Mouse (Mus musculus) liver, embryonic 14.5 days (tissue): ENCODE results near the gene Vipr2. TPM values are rescaled to one million over a fixed set of nuclear protein-coding genes. Genes with fewer than 3 reads are reported as not detected.

ENCODE experiments used
- ATAC-seq: fragments of 200-750 bp; cut with Nextera tagmentation; 2 replicates; pipeline ENCODE4 v1.8.0; 2017; ENCODE audit warnings: moderate number of reproducible peaks, mild to moderate bottlenecking, moderate library complexity; ENCODE audit not compliant: insufficient read depth
- DNase-seq, 3 experiments: peaks; one replicate each; pipeline ENCODE4 v3.0.0-alpha.2; 2012 to 2013; ENCODE audit warnings: low read depth in 3 of 3, low spot score in 3 of 3
- H3K27ac ChIP-seq: fragments of 300-500 bp; sonication (generic); 2 replicates; pipeline ENCODE4 v1.5.1; 2014; ENCODE audit warnings: moderate library complexity, mild to moderate bottlenecking, control low read depth, inconsistent platforms
- H3K27me3 ChIP-seq: fragments of 300-500 bp; sonication (generic); 2 replicates; pipeline ENCODE4 v1.6.1; 2014; ENCODE audit warnings: mild to moderate bottlenecking, low read length, moderate library complexity; ENCODE audit not compliant: control insufficient read depth, insufficient read depth
- H3K36me3 ChIP-seq: fragments of 300-500 bp; sonication (generic); replicated peaks from 2 replicates; pipeline ENCODE4 v1.6.1; 2014; ENCODE audit warnings: low read depth; ENCODE audit not compliant: control insufficient read depth, insufficient read depth
- H3K4me1 ChIP-seq, 2 experiments: fragments of 200-500 bp in 1 of 2; fragments of 300-500 bp in 1 of 2; sonication (generic) in 1 of 2; replicated peaks; 2 replicates each; pipeline ENCODE4 v1.6.1; 2012 to 2014; ENCODE audit warnings: antibody characterized with exemption in 1 of 2, inconsistent platforms in 1 of 2, low read length in 1 of 2; ENCODE audit not compliant: control insufficient read depth in 2 of 2, insufficient read depth in 2 of 2
- H3K4me2 ChIP-seq: fragments of 300-500 bp; sonication (generic); 2 replicates; pipeline ENCODE4 v1.6.1; 2014; ENCODE audit warnings: low read depth, mild to moderate bottlenecking, control low read depth, moderate library complexity
- H3K4me3 ChIP-seq, 2 experiments: fragments of 200-500 bp in 1 of 2; fragments of 300-500 bp in 1 of 2; sonication (generic) in 1 of 2; 2 replicates each; pipeline ENCODE4 v1.5.1; 2012 to 2014; ENCODE audit warnings: low read depth in 2 of 2, low read length in 2 of 2, mild to moderate bottlenecking in 2 of 2, control low read depth in 1 of 2, inconsistent platforms in 1 of 2, moderate library complexity in 1 of 2; ENCODE audit not compliant: insufficient read depth in 1 of 2
- H3K9ac ChIP-seq: fragments of 300-500 bp; sonication (generic); replicated peaks from 2 replicates; pipeline ENCODE4 v1.6.1; 2014; ENCODE audit warnings: mild to moderate bottlenecking, control low read depth, moderate library complexity
- H3K9me3 ChIP-seq: fragments of 300-500 bp; sonication (generic); 2 replicates; pipeline ENCODE4 v1.6.1; 2016; ENCODE audit warnings: low read length, mixed read lengths; ENCODE audit not compliant: control insufficient read depth
- CTCF ChIP-seq: IDR thresholded peaks from 2 replicates; pipeline ENCODE4 v1.5.1; 2016; ENCODE audit warnings: antibody characterized with exemption, low read depth, control low read depth
- EP300 ChIP-seq: IDR thresholded peaks from 2 replicates; pipeline ENCODE4 v1.6.1; 2016; ENCODE audit warnings: antibody characterized with exemption, low read depth
- WGBS: fragments of 180-500 bp; shearing (Covaris S2); extraction: QIAGEN DNeasy Blood & Tissue Kit; methylation state at CpG from one replicate; pipeline ENCODE4 v1.1.7; 2014; ENCODE audit not compliant: insufficient replicate concordance; 5-methylcytosine and 5-hydroxymethylcytosine counted together
- polyA plus RNA-seq, 2 experiments: library from polyadenylated mRNA; depleted of rRNA in 1 of 2; stranded (reverse) in 1 of 2; unstranded in 1 of 2; fragments of >200 nt; fragmentation: Nextera tagmentation in 1 of 2; extraction: Ambion mirVana in 1 of 2; gene quantifications; 2 replicates each; pipeline versions ENCODE4 v1.2.1 to v1.2.3; 2012 to 2014

The Vipr2 gene
- polyA plus RNA-seq, 2 experiments = 0.06 to 0.19 TPM

DNA sequence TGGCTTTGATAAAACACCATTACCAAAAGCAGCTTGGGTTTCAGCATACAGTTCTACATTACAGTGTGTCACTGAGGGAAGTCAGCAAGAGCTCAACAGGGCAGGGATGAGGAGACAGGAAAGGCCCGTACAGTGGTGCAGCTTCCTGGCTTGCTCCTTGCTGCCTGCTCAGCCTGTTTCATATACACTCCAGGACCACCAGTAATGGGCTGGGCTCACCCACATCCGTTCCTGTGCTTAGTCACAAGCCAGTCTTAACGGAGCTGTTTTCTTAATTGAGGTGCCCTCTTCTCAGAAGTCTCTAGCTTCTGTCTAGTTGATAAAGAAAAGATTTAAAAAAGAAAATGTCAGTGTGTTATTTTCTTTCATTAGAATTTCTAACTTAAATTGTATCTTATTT is 21.4 kb upstream of the Vipr2 start:
- H3K4me1 ChIP-seq = no peaks in the 10 kb centered on the region
- H3K27me3 ChIP-seq = no peaks in the 10 kb centered on the region
- TF ChIP-seq EP300 (no peak), CTCF (no peak)
- DNase-seq (no peak), ATAC-seq (no peak)
- H3K9me3 ChIP-seq = peaks cover 4% of the 10 kb centered on the region
- no peak overlapping the region for H3K27ac ChIP-seq
- H3K4me3 ChIP-seq = no peak overlapping the region
- H3K4me2 ChIP-seq = no peak overlapping the region
- 69% methylated on average over 3 of the region's 3 CpGs for WGBS
- peaks cover 12% of the 10 kb centered on the region for H3K36me3 ChIP-seq
- no peak overlapping the region for H3K9ac ChIP-seq

DNA sequence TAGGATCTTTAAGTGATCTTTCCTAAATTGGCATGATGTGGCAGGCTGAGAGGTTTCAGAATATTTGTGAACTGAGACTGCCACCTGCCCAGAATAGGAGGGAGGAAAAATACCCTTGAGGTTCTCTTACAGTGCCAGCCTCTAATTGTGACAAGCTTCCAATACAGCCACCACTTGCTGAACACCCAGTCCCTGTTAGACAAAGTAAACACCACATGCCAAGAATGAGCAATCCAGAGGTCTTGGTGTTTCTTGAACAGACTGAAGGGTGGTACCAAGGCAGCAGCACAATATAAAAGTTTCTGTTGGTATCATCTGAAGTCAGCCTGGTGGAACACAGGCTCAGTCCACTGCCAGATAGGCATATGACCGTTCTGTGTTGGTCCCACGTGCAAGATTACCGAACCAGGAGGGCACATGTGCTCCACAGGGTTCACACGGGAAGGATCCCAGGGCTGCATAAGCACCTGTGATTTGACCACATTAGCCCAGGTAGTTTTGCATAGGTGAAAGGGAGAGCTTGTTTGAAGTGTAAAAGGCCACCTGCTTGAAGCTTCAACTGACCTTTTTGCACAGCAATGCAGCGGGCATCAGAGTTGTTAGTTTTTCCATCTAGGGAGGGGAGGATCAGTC is 15.8 kb upstream of the Vipr2 start:
- H3K4me1 ChIP-seq = no peaks in the 10 kb centered on the region

DNA sequence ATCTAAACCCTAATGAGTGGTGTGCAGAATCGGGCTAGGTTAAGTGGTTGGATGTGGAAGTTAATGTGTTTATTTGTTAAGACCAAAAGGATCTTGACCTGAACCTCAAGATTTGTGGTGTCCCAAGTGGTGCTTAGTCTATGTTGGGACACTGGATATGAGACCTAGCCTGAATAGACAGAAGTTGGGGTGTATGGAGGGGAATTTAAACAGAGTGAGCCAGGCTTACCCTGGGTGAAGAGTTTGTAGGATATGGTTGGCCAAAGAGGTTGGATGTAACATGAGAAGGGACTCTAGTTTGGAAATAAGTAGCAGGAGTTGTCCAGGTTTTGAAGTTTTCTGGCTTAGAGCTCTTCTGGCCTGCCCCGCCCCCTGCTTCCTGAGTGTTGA is 15.3 kb upstream of the Vipr2 start:
- 68% methylated on average over 2 of the region's 2 CpGs for WGBS
- Histone ChIP-seq H3K4me2 (no peak overlapping the region), H3K4me3 (no peak overlapping the region), H3K36me3 (peaks cover 12% of the 10 kb centered on the region), H3K4me1 (no peaks in the 10 kb centered on the region), H3K27me3 (no peaks in the 10 kb centered on the region), H3K9ac (no peak overlapping the region), H3K9me3 (peaks cover 4% of the 10 kb centered on the region), H3K27ac (no peak overlapping the region)
- TF ChIP-seq EP300 (no peak), CTCF (no peak)
- ATAC-seq = no peak
- DNase-seq = no peak

More for the DNA sequence above, 15.8 kb upstream of the Vipr2 start:
- TF ChIP-seq CTCF (no peak), EP300 (no peak)
- Histone ChIP-seq H3K27me3 (no peaks in the 10 kb centered on the region), H3K4me3 (no peak overlapping the region), H3K9me3 (peaks cover 4% of the 10 kb centered on the region), H3K9ac (no peak overlapping the region), H3K4me2 (no peak overlapping the region), H3K36me3 (peaks cover 12% of the 10 kb centered on the region), H3K27ac (no peak overlapping the region)
- ATAC-seq (no peak), DNase-seq (no peak)
- WGBS = 70% methylated on average over 5 of the region's 5 CpGs

DNA sequence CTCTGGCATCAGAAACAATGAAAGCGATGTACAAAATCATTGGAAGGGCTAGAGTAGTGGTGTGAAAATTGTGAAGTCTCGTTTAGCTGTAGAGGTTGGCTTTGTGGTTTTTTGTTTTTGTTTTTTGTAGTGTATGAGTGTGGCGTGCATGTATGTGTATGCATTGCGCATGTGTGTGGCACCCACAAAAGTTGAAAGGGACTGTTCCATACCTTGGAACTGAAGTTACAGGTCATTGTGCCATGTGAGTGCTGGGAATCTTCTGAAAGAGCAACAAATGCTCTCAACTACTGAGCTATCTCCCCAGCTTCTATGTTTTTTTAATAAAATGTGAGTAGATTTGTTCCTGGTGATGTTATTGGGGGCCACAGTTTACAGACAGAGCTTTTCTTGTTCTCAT is 14.5 kb upstream of the Vipr2 start:
- H3K36me3 ChIP-seq = peaks cover 12% of the 10 kb centered on the region
- peaks cover 4% of the 10 kb centered on the region for H3K9me3 ChIP-seq
- TF ChIP-seq CTCF (no peak), EP300 (no peak)

DNA sequence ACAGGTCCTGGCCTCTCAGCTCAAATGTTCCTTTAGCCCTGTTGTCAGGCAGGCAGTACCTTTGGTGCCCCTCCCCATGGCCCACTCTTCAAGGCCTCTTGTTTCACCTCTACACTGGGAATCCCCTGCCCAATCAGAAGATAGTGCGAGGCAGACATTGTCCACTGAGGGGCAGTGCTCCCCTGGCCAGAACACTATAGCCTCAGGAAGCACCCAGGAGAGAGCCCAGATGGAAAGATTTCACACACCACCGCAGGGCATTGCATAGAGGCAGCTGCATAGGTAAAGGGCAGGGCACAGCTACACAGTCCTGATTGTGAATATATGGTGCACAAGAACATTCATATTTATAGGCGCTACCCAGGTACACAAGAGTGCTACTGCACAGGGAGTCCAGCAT is 6.5 kb upstream of the Vipr2 start:
- H3K4me3 ChIP-seq = no peak overlapping the region
- no peaks in the 10 kb centered on the region for H3K4me1 ChIP-seq
- DNase-seq = no peak
- H3K9ac ChIP-seq = no peak overlapping the region
- H3K27ac ChIP-seq = no peak overlapping the region
- no peaks in the 10 kb centered on the region for H3K36me3 ChIP-seq
- no peaks in the 10 kb centered on the region for H3K9me3 ChIP-seq
- H3K4me2 ChIP-seq = no peak overlapping the region
- 26% methylated on average over 3 of the region's 3 CpGs for WGBS
- no peaks in the 10 kb centered on the region for H3K27me3 ChIP-seq
- ATAC-seq = 0 out of 2 replicates have a peak, but pooled peaks have one; percentile 21
- TF ChIP-seq EP300 (no peak), CTCF (peak; percentile 53)

More for the DNA sequence above, 14.5 kb upstream of the Vipr2 start:
- 71% methylated on average over 4 of the region's 4 CpGs for WGBS
- no peak overlapping the region for H3K4me2 ChIP-seq
- ATAC-seq (no peak), DNase-seq (no peak)
- H3K4me1 ChIP-seq = no peaks in the 10 kb centered on the region
- no peaks in the 10 kb centered on the region for H3K27me3 ChIP-seq
- no peak overlapping the region for H3K9ac ChIP-seq
- H3K4me3 ChIP-seq = no peak overlapping the region
- no peak overlapping the region for H3K27ac ChIP-seq
